ENCODE assay signal across 8 mouse cellular contexts in genomic region chr5:150521937-150522866, GRCm38 (mm10). TPM values are rescaled to one million over a fixed set of nuclear protein-coding genes. Genes with fewer than 3 reads are reported as not detected.
DNase-seq lines count a peak whose midpoint lies in the region; ATAC-seq and TF ChIP-seq lines count a peak whose summit lies in the region.

TSS of gene Brca2 (plus strand) at chr5:150522630.

- H3K9me3 ChIP-seq in heart, embryonic 12.5 days (replicated peaks): no peaks in the 10 kb centered on the region
- H3K9me3 ChIP-seq in kidney, postnatal 0 days (replicated peaks; ENCODE audit: low read length): no peaks in the 10 kb centered on the region
- no peaks in the 10 kb centered on the region for H3K9me3 ChIP-seq in liver, embryonic 11.5 days (ENCODE audit: control insufficient read depth, low read length)
- no peaks in the 10 kb centered on the region for H3K9me3 ChIP-seq in stomach, embryonic 14.5 days (ENCODE audit: control insufficient read depth, low read depth, low read length)

- peak within 1 kb of the TSS; percentile 85 for H3K4me3 ChIP-seq in heart, embryonic 12.5 days
- peak within 1 kb of the TSS; percentile 84 for H3K4me3 ChIP-seq in kidney, postnatal 0 days (replicated peaks; ENCODE audit: low read depth, low read length)
- H3K4me3 ChIP-seq in liver, embryonic 11.5 days (ENCODE audit: low read depth, low read length): peak within 1 kb of the TSS; percentile 66
- peak within 1 kb of the TSS; percentile 79 for H3K4me3 ChIP-seq in stomach, embryonic 14.5 days (ENCODE audit: low read depth, low read length)

- DNase-seq in B cell, adult 2 months: peak; percentile 94 to 95
- DNase-seq in brain, adult 2 months (ENCODE audit: low read depth, low spot score): peak; percentile 95
- DNase-seq in kidney, postnatal 0 days (ENCODE audit: low spot score): peak; percentile 91
- peak; percentile 98 for DNase-seq in liver, embryonic 11.5 days (ENCODE audit: low spot score)
- peak; percentile 91 for DNase-seq in naive thymus-derived CD4-positive, alpha-beta T cell, adult 2 months (ENCODE audit: low read depth)

- no peak for TF ChIP-seq CTCF in kidney, postnatal 0 days (IDR thresholded peaks at IDR 0.05; ENCODE audit: low read depth)

- no peaks in the 10 kb centered on the region; the same call in 1 of the 2 replicates for H3K27me3 ChIP-seq in heart, embryonic 12.5 days (replicated peaks)
- H3K27me3 ChIP-seq in kidney, postnatal 0 days (ENCODE audit: insufficient read depth, low read length): no peaks in the 10 kb centered on the region
- H3K27me3 ChIP-seq in liver, embryonic 11.5 days (replicated peaks; ENCODE audit: control insufficient read depth, insufficient read depth, low read length): no peaks in the 10 kb centered on the region
- H3K27me3 ChIP-seq in stomach, embryonic 14.5 days (ENCODE audit: control insufficient read depth, insufficient read depth, low read length): no peaks in the 10 kb centered on the region

- peaks cover 11% of the 10 kb centered on the region for H3K4me1 ChIP-seq in heart, embryonic 12.5 days (replicated peaks)
- H3K4me1 ChIP-seq in kidney, postnatal 0 days (replicated peaks; ENCODE audit: insufficient read depth, low read length): no peaks in the 10 kb centered on the region
- H3K4me1 ChIP-seq in liver, embryonic 11.5 days (replicated peaks; ENCODE audit: control insufficient read depth, insufficient read depth, low read length): peaks cover 5% of the 10 kb centered on the region
- H3K4me1 ChIP-seq in stomach, embryonic 14.5 days (ENCODE audit: control insufficient read depth, insufficient read depth, low read length): 0 out of 2 replicates have a peak, but pooled peaks cover 4% of the 10 kb centered on the region

- peak; percentile 95 for ATAC-seq in erythroblast, adult 5-6 weeks (replicated peaks; ENCODE audit: low FRiP score, poor library complexity, severe bottlenecking)
- ATAC-seq in heart, embryonic 12.5 days (ENCODE audit: insufficient number of reproducible peaks, low FRiP score): peak; percentile 95
- ATAC-seq in kidney, postnatal 0 days (replicated peaks; ENCODE audit: low FRiP score, low read depth): peak; percentile 94
- ATAC-seq in liver, embryonic 11.5 days (replicated peaks; ENCODE audit: low FRiP score): peak; percentile 90
- peak; percentile 91 for ATAC-seq in stomach, embryonic 14.5 days (ENCODE audit: insufficient number of reproducible peaks, insufficient read depth, low FRiP score, low read depth)

- 0 out of 2 replicates have a peak, but pooled peaks cover 4% of the 10 kb centered on the region for H3K36me3 ChIP-seq in heart, embryonic 12.5 days
- no peaks in the 10 kb centered on the region for H3K36me3 ChIP-seq in kidney, postnatal 0 days (ENCODE audit: insufficient read depth, low read length)
- no peaks in the 10 kb centered on the region for H3K36me3 ChIP-seq in liver, embryonic 11.5 days (ENCODE audit: control insufficient read depth, insufficient read depth, low read length)
- H3K36me3 ChIP-seq in stomach, embryonic 14.5 days (ENCODE audit: control insufficient read depth, insufficient read depth, low read length): no peaks in the 10 kb centered on the region

- H3K4me2 ChIP-seq in heart, embryonic 12.5 days: peak within 1 kb of the TSS; percentile 75
- H3K4me2 ChIP-seq in kidney, postnatal 0 days (ENCODE audit: low read length): peak within 1 kb of the TSS; percentile 64
- H3K4me2 ChIP-seq in liver, embryonic 11.5 days: peak within 1 kb of the TSS; percentile 81
- peak within 1 kb of the TSS; percentile 56 for H3K4me2 ChIP-seq in stomach, embryonic 14.5 days (replicated peaks; ENCODE audit: low read depth, low read length)

- 6% methylated on average over 62 of the region's 63 CpGs for WGBS in heart, embryonic 12.5 days
- 6% methylated on average over 58 of the region's 63 CpGs for WGBS in kidney, postnatal 0 days
- 5% methylated on average over 60 of the region's 63 CpGs for WGBS in liver, embryonic 11.5 days
- WGBS in stomach, embryonic 14.5 days: 5% methylated on average over 63 of the region's 63 CpGs

- peak within 1 kb of the TSS; percentile 86 for H3K9ac ChIP-seq in heart, embryonic 12.5 days
- H3K9ac ChIP-seq in kidney, postnatal 0 days (ENCODE audit: low read depth, low read length): peak within 1 kb of the TSS; percentile 93
- H3K9ac ChIP-seq in liver, embryonic 11.5 days (ENCODE audit: low read depth, low read length): peak within 1 kb of the TSS; percentile 84
- H3K9ac ChIP-seq in stomach, embryonic 14.5 days (replicated peaks; ENCODE audit: low read depth, low read length): peak within 1 kb of the TSS; percentile 88

- H3K27ac ChIP-seq in heart, embryonic 12.5 days (ENCODE audit: poor library complexity, severe bottlenecking): peak within 1 kb of the TSS; percentile 57; the same call in 1 of the 2 replicates
- H3K27ac ChIP-seq in kidney, postnatal 0 days: peak within 1 kb of the TSS; percentile 70
- H3K27ac ChIP-seq in liver, embryonic 11.5 days (ENCODE audit: low read depth, low read length): peak within 1 kb of the TSS; percentile 73; the same call in 1 of the 2 replicates
- peak within 1 kb of the TSS; percentile 89 for H3K27ac ChIP-seq in stomach, embryonic 14.5 days (ENCODE audit: low read length)

RNA-seq across cellular contexts. Expression of gene Brca2, which starts in this region (rescaled TPM):
- 30.7 and 38.5 TPM in 2 replicates for total RNA-seq in erythroblast, adult 5-6 weeks (2015; ENCODE audit: low replicate concordance)
- total RNA-seq in erythroblast, adult 5-6 weeks (2017; ENCODE audit: low replicate concordance): 53.8 and 62.4 TPM in 2 replicates
- 15.9 and 21.8 TPM in 2 replicates for polyA plus RNA-seq in heart, embryonic 12.5 days (2016; fragmentation: Nextera tagmentation; extraction: Ambion mirVana)
- 12.7 and 13.6 TPM in 2 replicates for polyA plus RNA-seq in kidney, postnatal 0 days (2015; fragmentation: Nextera tagmentation; extraction: Ambion mirVana)
- polyA plus RNA-seq in liver, embryonic 11.5 days (2014; fragmentation: Nextera tagmentation; extraction: Ambion mirVana): 20.5 and 30.0 TPM in 2 replicates
- polyA plus RNA-seq in stomach, embryonic 14.5 days (2014; fragmentation: Nextera tagmentation; extraction: Ambion mirVana): 25.4 and 33.1 TPM in 2 replicates

Comparison
In these comparisons a context has a peak if more than half of its experiments do, and no peak if none do; other contexts are left out.
1. Peak in every context shown above with its lines: DNase-seq, ATAC-seq, H3K4me3 ChIP-seq and H3K27ac ChIP-seq.